Mouse (Mus musculus) cerebellum, adult (tissue): ENCODE data around the gene Vps13d.
"Not testable (repeated sequence)": the region's sequence is repeated elsewhere in the genome, so short reads cannot be mapped to it uniquely, and the experiment has no call there.

Experiments
- ATAC-seq: cut with Nextera tagmentation; 2 replicates; pipeline ENCODE4 v1.9.2; 2017; ENCODE audit warnings: mild to moderate bottlenecking, moderate library complexity, mixed read lengths; ENCODE audit not compliant: insufficient number of reproducible peaks, low FRiP score, low TSS enrichment

The Vps13d gene

GRCm38 (mm10) chr4:145213999-145214785 lies 19.4 kb upstream of the Vps13d start:
- peak; percentile 62; the same call in 1 of the 2 replicates for ATAC-seq

- ATAC-seq: no peak
Measured at GRCm38 (mm10) chr4:145211076-145211475, 16.3 kb upstream of the Vps13d start.

- ATAC-seq: no peak
Measured at GRCm38 (mm10) chr4:145210564-145210963, 15.8 kb upstream of the Vps13d start.

GRCm38 (mm10) chr4:145209690-145210088 lies 14.9 kb upstream of the Vps13d start:
- ATAC-seq: no peak

- no peak for ATAC-seq
Measured at GRCm38 (mm10) chr4:145209076-145209689, 14.4 kb upstream of the Vps13d start.

- no peak for ATAC-seq
Measured at GRCm38 (mm10) chr4:145207718-145208371, 13.0 kb upstream of the Vps13d start.

- no peak for ATAC-seq
Measured at GRCm38 (mm10) chr4:145204779-145205178, 10.0 kb upstream of the Vps13d start.

- ATAC-seq: no peak
Measured at GRCm38 (mm10) chr4:145203305-145203704, 8.5 kb upstream of the Vps13d start.

GRCm38 (mm10) chr4:145201424-145201823 lies 6.6 kb upstream of the Vps13d start:
- ATAC-seq: no peak

GRCm38 (mm10) chr4:145199982-145200699 lies 5.3 kb upstream of the Vps13d start:
- no peak for ATAC-seq

- no peak for ATAC-seq
Measured at GRCm38 (mm10) chr4:145196586-145196985, 1.8 kb upstream of the Vps13d start.

GRCm38 (mm10) chr4:145195172-145195571 lies 367 bp upstream of the Vps13d start:
- peak; percentile 10; the same call in 1 of the 2 replicates for ATAC-seq

- ATAC-seq: peak; percentile 49
Measured at GRCm38 (mm10) chr4:145193991-145194511, 754 bp downstream of the Vps13d start.

GRCm38 (mm10) chr4:145193406-145193805 lies 1.4 kb downstream of the Vps13d start:
- no peak for ATAC-seq

GRCm38 (mm10) chr4:145192686-145193085 lies 2.1 kb downstream of the Vps13d start:
- no peak for ATAC-seq

GRCm38 (mm10) chr4:145188561-145188960 lies 6.2 kb downstream of the Vps13d start:
- no peak for ATAC-seq

GRCm38 (mm10) chr4:145187619-145188018 lies 7.2 kb downstream of the Vps13d start:
- ATAC-seq: no peak

- no peak for ATAC-seq
Measured at GRCm38 (mm10) chr4:145178918-145179549, 15.8 kb downstream of the Vps13d start.

- ATAC-seq: not testable (repeated sequence)
Measured at GRCm38 (mm10) chr4:145165542-145165941, 29.3 kb downstream of the Vps13d start.

- ATAC-seq: no peak
Measured at GRCm38 (mm10) chr4:145164111-145164510, 30.7 kb downstream of the Vps13d start.
